Comparison of ENCODE assay signal across 20 mouse cellular contexts in the genomic region with DNA sequence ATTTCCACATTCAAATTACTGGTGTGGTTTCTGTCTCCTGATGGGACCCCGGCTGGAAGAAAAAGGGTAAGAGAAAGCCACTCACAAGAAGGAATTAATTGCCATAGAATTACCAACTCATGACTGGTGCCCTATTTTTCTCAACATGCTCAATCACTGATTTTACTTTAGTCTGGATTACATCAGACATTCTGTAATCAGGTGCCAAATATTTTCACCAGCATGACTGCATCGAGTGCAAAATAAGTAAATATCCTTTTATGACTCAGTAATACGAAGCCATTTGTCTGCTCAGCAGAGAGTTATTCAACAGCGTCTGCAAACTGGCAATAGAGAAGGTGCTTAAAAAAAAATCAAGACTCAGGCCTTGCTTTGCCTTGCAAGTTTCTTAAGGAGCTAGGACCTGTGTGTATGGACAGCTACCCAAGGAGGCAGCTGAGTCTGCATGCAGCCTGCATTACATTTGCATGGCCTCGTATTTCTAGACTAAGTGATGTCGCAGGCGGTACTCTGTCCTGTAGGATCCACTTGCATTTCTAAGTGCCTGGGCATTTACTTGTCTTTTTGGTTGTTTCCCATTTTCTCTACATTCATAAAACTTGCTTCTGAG.
DNase-seq lines count a peak whose midpoint lies in the region; ATAC-seq and TF ChIP-seq lines count a peak whose summit lies in the region.
"Had no signal": no experiment of that assay in that cellular context is flagged by ENCODE, and none has a peak within 500 bp of the region (broad histone marks: within the 10 kb centered on the region; RNA-seq: fewer than 3 reads in every experiment).

No protein-coding gene starts in this region.

- H3K27me3 ChIP-seq in heart, embryonic 10.5 days (ENCODE audit: insufficient read depth, poor library complexity, severe bottlenecking): no peaks in the 10 kb centered on the region
- H3K27me3 ChIP-seq in stomach, postnatal 0 days (ENCODE audit: control insufficient read depth, insufficient read depth, low read length): no peaks in the 10 kb centered on the region
- H3K27me3 ChIP-seq: hindbrain, embryonic 12.5 days had no signal

- peak; percentile 38 for DNase-seq in heart, embryonic 10.5 days (ENCODE audit: low spot score)
- DNase-seq in heart, adult 9 months (ENCODE audit: low spot score in 2 of 2): no peak
- peak; percentile 29 for DNase-seq in lung, postnatal 25 days (ENCODE audit: low spot score)
- no peak for DNase-seq in lung, postnatal 10 days
- peak; percentile 18 for DNase-seq in brain, embryonic 14.5 days (ENCODE audit: low read depth)
- DNase-seq in stomach, postnatal 0 days (ENCODE audit: low spot score): no peak
- DNase-seq in frontal cortex, postnatal 36 days (ENCODE audit: low spot score in 2 of 2): no peak
- DNase-seq: adrenal gland, postnatal 25 days; cerebellum, adult 9-10 months; gastrocnemius, postnatal 25 days; heart, postnatal 14 days; kidney, adult 8-10 months; kidney, postnatal 4 days; retina, postnatal 1 day; right cerebral cortex, postnatal 4 days; thymus, postnatal 14 days had no signal

- ATAC-seq in stomach, postnatal 0 days (ENCODE audit: low FRiP score, low TSS enrichment): peak; percentile 72; the same call in 1 of the 2 replicates

- WGBS in heart, embryonic 10.5 days: 74% methylated on average over 7 of the region's 7 CpGs
- 54% methylated on average over 7 of the region's 7 CpGs for whole genome bisulfite sequencing in stomach, postnatal 0 days

- no peaks in the 10 kb centered on the region for H3K9me3 ChIP-seq in heart, embryonic 10.5 days
- H3K9me3 ChIP-seq in stomach, postnatal 0 days (ENCODE audit: control insufficient read depth, low read length): no peaks in the 10 kb centered on the region
- H3K9me3 ChIP-seq: hindbrain, embryonic 12.5 days; midbrain, embryonic 10.5 days had no signal

- H3K4me3 ChIP-seq in heart, embryonic 10.5 days: no peak overlapping the region
- H3K4me3 ChIP-seq in stomach, postnatal 0 days (ENCODE audit: low read depth, low read length): no peak overlapping the region
- H3K4me3 ChIP-seq: hindbrain, embryonic 12.5 days; midbrain, embryonic 10.5 days had no signal

- H3K4me1 ChIP-seq in heart, embryonic 10.5 days: 0 out of 2 replicates have a peak, but pooled peaks cover 4% of the 10 kb centered on the region
- no peaks in the 10 kb centered on the region for H3K4me1 ChIP-seq in stomach, postnatal 0 days (replicated peaks; ENCODE audit: control insufficient read depth, insufficient read depth)
- H3K4me1 ChIP-seq: hindbrain, embryonic 12.5 days had no signal

- H3K4me2 ChIP-seq in stomach, postnatal 0 days (replicated peaks; ENCODE audit: low read depth): no peak overlapping the region
- H3K4me2 ChIP-seq: heart, embryonic 11.5 days; hindbrain, embryonic 12.5 days had no signal

- no peaks in the 10 kb centered on the region for H3K36me3 ChIP-seq in heart, embryonic 10.5 days
- no peaks in the 10 kb centered on the region for H3K36me3 ChIP-seq in stomach, postnatal 0 days (ENCODE audit: control insufficient read depth, insufficient read depth, low read length)
- H3K36me3 ChIP-seq: hindbrain, embryonic 12.5 days; midbrain, embryonic 10.5 days had no signal

- no peak overlapping the region for H3K27ac ChIP-seq in heart, embryonic 10.5 days
- no peak overlapping the region for H3K27ac ChIP-seq in stomach, postnatal 0 days (replicated peaks)
- H3K27ac ChIP-seq: hindbrain, embryonic 12.5 days; macrophage; midbrain, embryonic 10.5 days had no signal

- TF ChIP-seq CTCF in brain, embryonic 14.5 days (IDR thresholded peaks at IDR 0.05; ENCODE audit: borderline replicate concordance, extremely low read depth, insufficient read depth, insufficient read length): no peak
- no peak for TF ChIP-seq CTCF in stomach, postnatal 0 days (IDR thresholded peaks at IDR 0.05; ENCODE audit: low read depth)

- TF ChIP-seq EP300 in stomach, postnatal 0 days (optimal IDR thresholded peaks at IDR 0.05): no peak

- H3K9ac ChIP-seq in stomach, postnatal 0 days (ENCODE audit: low read length): no peak overlapping the region
- H3K9ac ChIP-seq: hindbrain, embryonic 12.5 days had no signal

- no peak for TF ChIP-seq POLR2A in brain, embryonic 14.5 days (IDR thresholded peaks at IDR 0.05; ENCODE audit: borderline replicate concordance, extremely low read depth, insufficient read depth, insufficient read length, poor library complexity, severe bottlenecking)

Comparison
In these comparisons a context has a peak if more than half of its experiments do, and no peak if none do; other contexts are left out.
1. DNase-seq: peak in heart, embryonic 10.5 days (single experiment), lung, postnatal 25 days (single experiment) and brain, embryonic 14.5 days (single experiment); none in heart, adult 9 months (0 of 2), lung, postnatal 10 days (single experiment), stomach, postnatal 0 days (single experiment) and frontal cortex, postnatal 36 days (0 of 2).